Mouse (Mus musculus) liver, embryonic 13.5 days (tissue): ENCODE results near the gene Ttn. TPM values are rescaled to one million over a fixed set of nuclear protein-coding genes. Genes with fewer than 3 reads are reported as not detected.

Experiments used
- ATAC-seq: fragments of 200-750 bp; cut with Nextera tagmentation; 2 replicates; pipeline ENCODE4 v1.8.0; 2017; ENCODE audit warnings: low read depth, mild to moderate bottlenecking, moderate number of reproducible peaks, moderate library complexity
- DNase-seq: peaks from one replicate; pipeline ENCODE4 v3.0.0; 2022
- H3K27ac ChIP-seq: fragments of 300-500 bp; sonication (generic); 2 replicates; pipeline ENCODE4 v1.5.1; 2015; ENCODE audit warnings: moderate library complexity, mild to moderate bottlenecking, inconsistent platforms
- H3K27me3 ChIP-seq: fragments of 300-500 bp; sonication (generic); 2 replicates; pipeline ENCODE4 v1.6.1; 2015; ENCODE audit warnings: mild to moderate bottlenecking, inconsistent platforms
- H3K36me3 ChIP-seq: fragments of 300-500 bp; sonication (generic); 2 replicates; pipeline ENCODE4 v1.6.1; 2015; ENCODE audit warnings: mild to moderate bottlenecking, inconsistent platforms
- H3K4me1 ChIP-seq: fragments of 300-500 bp; sonication (generic); replicated peaks from 2 replicates; pipeline ENCODE4 v1.6.1; 2015; ENCODE audit warnings: inconsistent platforms
- H3K4me2 ChIP-seq: fragments of 300-500 bp; sonication (generic); 2 replicates; pipeline ENCODE4 v1.6.1; 2015; ENCODE audit warnings: inconsistent platforms, mild to moderate bottlenecking, moderate library complexity
- H3K4me3 ChIP-seq: fragments of 300-500 bp; sonication (generic); replicated peaks from 2 replicates; pipeline ENCODE4 v1.5.1; 2015; ENCODE audit warnings: mild to moderate bottlenecking, inconsistent platforms
- H3K9ac ChIP-seq: fragments of 300-500 bp; sonication (generic); 2 replicates; pipeline ENCODE4 v1.6.1; 2015; ENCODE audit warnings: mild to moderate bottlenecking, inconsistent platforms
- H3K9me3 ChIP-seq: fragments of 300-500 bp; sonication (generic); replicated peaks from 2 replicates; pipeline ENCODE4 v1.6.1; 2016; ENCODE audit warnings: inconsistent platforms
- WGBS: fragments of 180-500 bp; shearing (Covaris S2); methylation state at CpG from one replicate; pipeline ENCODE4 v1.1.7; 2015; ENCODE audit not compliant: insufficient replicate concordance; 5-methylcytosine and 5-hydroxymethylcytosine counted together
- polyA plus RNA-seq: library from polyadenylated mRNA; unstranded; fragments of >200 nt; fragmentation: Nextera tagmentation; extraction: Ambion mirVana; gene quantifications from 2 replicates; pipeline ENCODE4 v1.2.1, GENCODE M21; 2015

Ttn gene
- polyA plus RNA-seq, 1 experiment from 2014 or later, result 1.6 TPM

DNA sequence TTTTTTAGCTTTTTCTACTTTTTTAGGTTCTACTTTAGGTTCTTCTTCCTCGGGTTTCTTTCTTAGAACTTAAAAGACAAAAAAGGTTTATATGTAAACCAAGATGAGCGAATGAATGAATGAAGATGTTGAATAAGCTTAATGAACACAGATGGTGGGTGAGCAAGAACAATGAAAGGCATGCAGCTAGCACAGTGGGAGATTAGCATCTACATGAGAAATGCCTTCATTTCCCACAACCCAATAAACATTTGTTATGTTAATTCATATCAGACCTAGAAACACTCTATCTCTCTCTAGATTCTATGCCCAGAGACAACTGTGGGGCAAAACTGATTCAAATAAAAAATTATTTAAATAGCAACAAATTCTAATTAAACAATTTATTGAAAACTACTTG, 164.6 kb downstream of the Ttn start:
- WGBS, result 49% methylated on average over 2 of the region's 2 CpGs
- DNase-seq (no peak), ATAC-seq (no peak)
- H3K27ac ChIP-seq, result no peak overlapping the region
- H3K36me3 ChIP-seq, result no peaks in the 10 kb centered on the region
- H3K9ac ChIP-seq, result no peak overlapping the region
- H3K27me3 ChIP-seq, result no peaks in the 10 kb centered on the region
- H3K9me3 ChIP-seq, result no peaks in the 10 kb centered on the region
- H3K4me3 ChIP-seq, result no peak overlapping the region
- no peak overlapping the region for H3K4me2 ChIP-seq
- H3K4me1 ChIP-seq, result no peaks in the 10 kb centered on the region

DNA sequence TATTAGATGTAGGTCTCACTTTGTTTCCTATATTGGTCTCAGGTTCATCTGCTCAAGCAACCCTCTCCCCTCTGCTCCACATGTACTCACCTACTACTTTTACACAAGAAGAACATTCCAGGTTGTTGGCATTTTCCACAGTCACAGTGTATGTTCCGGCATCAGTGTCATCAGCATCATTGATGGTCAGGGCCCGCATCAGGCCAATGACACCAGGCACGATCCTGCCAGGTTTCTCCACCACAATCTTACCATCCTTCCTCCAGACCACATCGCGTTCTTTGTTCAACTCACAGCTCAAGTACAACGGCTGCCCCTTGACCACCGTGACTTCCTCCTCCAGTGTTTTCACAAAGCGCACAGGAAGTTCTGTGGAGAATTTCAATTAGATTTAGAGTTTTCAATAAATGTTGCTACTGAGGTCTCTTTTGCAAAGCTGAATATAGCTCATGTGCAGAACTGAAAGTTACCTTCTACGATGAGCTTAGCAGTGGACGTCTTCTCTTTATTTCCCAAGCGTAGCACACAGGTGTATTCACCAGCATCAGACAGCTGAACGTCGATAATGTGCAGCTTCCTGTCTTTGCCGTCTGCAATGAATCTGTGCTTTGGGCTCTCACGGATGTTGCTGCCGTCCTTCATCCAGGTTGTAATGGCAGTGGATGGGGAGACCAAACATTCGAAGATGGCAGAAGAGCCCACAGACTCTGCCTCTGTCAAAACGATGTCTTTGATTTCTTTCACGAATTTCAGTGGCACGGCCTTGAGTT, 168.1 kb downstream of the Ttn start:
- no peak overlapping the region for H3K27ac ChIP-seq
- no peak overlapping the region for H3K4me3 ChIP-seq
- H3K27me3 ChIP-seq, result no peaks in the 10 kb centered on the region
- H3K9ac ChIP-seq, result no peak overlapping the region
- H3K4me2 ChIP-seq, result no peak overlapping the region
- no peak for DNase-seq
- WGBS, result 65% methylated on average over 20 of the region's 20 CpGs
- no peaks in the 10 kb centered on the region for H3K9me3 ChIP-seq
- no peaks in the 10 kb centered on the region for H3K4me1 ChIP-seq
- ATAC-seq, result no peak
- no peaks in the 10 kb centered on the region for H3K36me3 ChIP-seq

DNA sequence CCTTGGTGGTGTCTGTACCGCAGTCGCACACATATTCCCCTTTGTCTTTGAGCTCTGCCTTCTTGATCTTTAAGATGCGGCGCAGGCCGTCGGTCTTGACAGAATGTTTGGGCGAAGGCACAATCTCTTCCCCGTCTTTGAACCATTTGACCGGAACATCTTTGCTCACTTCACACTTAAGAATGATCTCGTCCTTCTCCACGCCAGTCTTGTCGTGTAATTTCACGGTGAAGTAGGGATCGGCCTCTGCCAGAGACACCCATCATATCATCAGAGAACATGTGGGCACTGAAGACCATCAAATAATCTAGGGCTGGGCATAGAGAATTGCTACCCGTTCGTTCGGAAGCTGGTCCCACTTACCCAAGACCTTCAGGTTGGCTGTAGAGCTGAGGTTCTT, 171.2 kb downstream of the Ttn start:
- WGBS, result 84% methylated on average over 17 of the region's 17 CpGs
- DNase-seq, result no peak

DNA sequence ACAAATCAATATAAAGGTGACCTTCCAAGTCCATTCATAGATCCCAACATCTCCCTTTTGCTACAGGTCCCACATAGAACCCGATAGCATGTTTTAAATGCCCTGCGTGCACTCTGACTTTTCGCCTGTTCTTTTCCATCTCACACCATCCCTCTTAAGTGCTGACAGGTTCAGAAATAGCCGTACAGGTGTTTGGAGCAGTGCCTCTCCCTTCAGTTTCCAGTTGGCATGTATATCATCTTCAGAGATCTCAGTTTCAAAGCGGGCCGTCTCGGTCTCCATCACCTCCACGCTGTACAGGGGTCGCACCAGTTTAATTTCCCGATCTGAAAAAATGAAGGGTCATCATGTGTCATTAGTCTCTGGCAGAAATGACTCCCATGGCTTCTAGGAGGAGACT, 174.0 kb downstream of the Ttn start:
- no peak for ATAC-seq
- Histone ChIP-seq H3K27me3 (no peaks in the 10 kb centered on the region), H3K27ac (no peak overlapping the region), H3K9ac (no peak overlapping the region), H3K4me1 (no peaks in the 10 kb centered on the region), H3K9me3 (no peaks in the 10 kb centered on the region), H3K4me2 (no peak overlapping the region), H3K36me3 (no peaks in the 10 kb centered on the region), H3K4me3 (no peak overlapping the region)
- DNase-seq, result no peak
- WGBS, result 82% methylated on average over 10 of the region's 10 CpGs

More for the DNA sequence above, 171.2 kb downstream of the Ttn start:
- Histone ChIP-seq H3K4me2 (no peak overlapping the region), H3K4me1 (no peaks in the 10 kb centered on the region), H3K9ac (no peak overlapping the region), H3K4me3 (no peak overlapping the region), H3K9me3 (no peaks in the 10 kb centered on the region), H3K36me3 (no peaks in the 10 kb centered on the region), H3K27ac (no peak overlapping the region), H3K27me3 (no peaks in the 10 kb centered on the region)
- ATAC-seq, result no peak

DNA sequence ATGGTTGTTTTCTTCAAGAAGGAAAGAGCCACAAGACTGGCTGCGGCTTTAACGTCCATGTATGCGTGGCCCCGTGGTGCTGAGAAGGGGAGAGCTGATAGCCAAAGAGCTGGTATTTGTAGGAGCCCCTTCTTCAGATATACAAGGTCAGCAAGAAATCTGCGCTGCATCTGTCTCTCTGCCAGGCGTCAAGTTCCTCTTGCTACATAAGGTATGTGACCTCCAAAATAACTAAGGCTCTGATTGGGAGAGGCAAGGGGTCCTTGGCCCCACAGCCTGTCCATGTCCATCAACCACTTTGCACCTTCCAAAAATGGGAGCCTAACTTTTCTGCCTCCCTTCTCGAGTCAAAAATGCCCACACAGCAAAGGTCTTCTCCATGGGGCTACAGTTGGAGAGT, 175.1 kb downstream of the Ttn start:
- Histone ChIP-seq H3K9ac (no peak overlapping the region), H3K36me3 (no peaks in the 10 kb centered on the region), H3K4me2 (no peak overlapping the region), H3K27me3 (no peaks in the 10 kb centered on the region), H3K4me3 (no peak overlapping the region), H3K27ac (no peak overlapping the region), H3K9me3 (no peaks in the 10 kb centered on the region), H3K4me1 (no peaks in the 10 kb centered on the region)
- ATAC-seq (no peak), DNase-seq (no peak)
- WGBS, result 64% methylated on average over 7 of the region's 7 CpGs

DNA sequence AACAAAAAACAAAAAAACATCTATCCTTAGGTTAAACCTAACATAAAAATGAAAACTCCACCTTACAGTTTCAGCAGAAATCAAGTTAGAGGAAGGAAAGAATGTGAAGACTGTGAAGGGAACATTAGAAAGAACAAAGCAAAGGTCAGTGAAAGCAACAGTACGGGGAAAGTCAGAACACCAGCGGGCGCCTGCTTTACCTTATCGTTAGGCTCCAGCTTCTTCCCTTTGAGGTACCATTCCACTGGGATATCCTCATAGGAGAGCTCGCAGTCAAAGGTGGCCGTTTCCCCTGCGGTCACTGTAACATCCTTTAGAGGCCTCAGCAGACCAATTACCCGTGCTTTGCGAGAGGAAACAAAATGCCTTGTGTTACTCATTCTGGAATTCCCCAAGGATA, 175.5 kb downstream of the Ttn start:
- Histone ChIP-seq H3K36me3 (no peaks in the 10 kb centered on the region), H3K27ac (no peak overlapping the region), H3K4me2 (no peak overlapping the region), H3K4me3 (no peak overlapping the region), H3K9me3 (no peaks in the 10 kb centered on the region), H3K9ac (no peak overlapping the region), H3K27me3 (no peaks in the 10 kb centered on the region), H3K4me1 (no peaks in the 10 kb centered on the region)
- ATAC-seq, result no peak
- no peak for DNase-seq
- WGBS, result 69% methylated on average over 9 of the region's 9 CpGs

DNA sequence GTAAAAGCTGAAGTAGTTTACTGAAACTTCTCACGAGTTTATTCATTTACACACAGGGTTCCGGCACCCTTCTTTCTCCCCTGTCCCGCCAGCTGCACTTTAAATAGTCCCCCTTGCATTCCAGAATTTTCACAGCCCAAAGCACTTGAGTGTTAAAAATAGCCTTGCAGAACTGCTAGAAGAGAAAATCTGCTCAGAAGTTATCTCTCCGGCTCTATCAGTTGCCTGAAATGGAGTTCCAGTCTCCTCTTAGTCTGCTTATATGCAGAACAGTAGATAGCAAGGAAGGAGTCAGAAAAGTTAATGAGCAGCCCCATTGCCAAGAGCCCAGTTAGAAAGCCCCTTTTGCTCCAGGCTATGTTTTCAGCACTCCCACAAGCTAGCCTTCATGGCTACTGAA, 176.0 kb downstream of the Ttn start:
- Histone ChIP-seq H3K9ac (no peak overlapping the region), H3K36me3 (no peaks in the 10 kb centered on the region), H3K4me1 (no peaks in the 10 kb centered on the region), H3K9me3 (no peaks in the 10 kb centered on the region), H3K4me2 (no peak overlapping the region), H3K4me3 (no peak overlapping the region), H3K27ac (no peak overlapping the region), H3K27me3 (no peaks in the 10 kb centered on the region)
- ATAC-seq (no peak), DNase-seq (no peak)
- WGBS, result 58% methylated on average over 4 of the region's 4 CpGs

DNA sequence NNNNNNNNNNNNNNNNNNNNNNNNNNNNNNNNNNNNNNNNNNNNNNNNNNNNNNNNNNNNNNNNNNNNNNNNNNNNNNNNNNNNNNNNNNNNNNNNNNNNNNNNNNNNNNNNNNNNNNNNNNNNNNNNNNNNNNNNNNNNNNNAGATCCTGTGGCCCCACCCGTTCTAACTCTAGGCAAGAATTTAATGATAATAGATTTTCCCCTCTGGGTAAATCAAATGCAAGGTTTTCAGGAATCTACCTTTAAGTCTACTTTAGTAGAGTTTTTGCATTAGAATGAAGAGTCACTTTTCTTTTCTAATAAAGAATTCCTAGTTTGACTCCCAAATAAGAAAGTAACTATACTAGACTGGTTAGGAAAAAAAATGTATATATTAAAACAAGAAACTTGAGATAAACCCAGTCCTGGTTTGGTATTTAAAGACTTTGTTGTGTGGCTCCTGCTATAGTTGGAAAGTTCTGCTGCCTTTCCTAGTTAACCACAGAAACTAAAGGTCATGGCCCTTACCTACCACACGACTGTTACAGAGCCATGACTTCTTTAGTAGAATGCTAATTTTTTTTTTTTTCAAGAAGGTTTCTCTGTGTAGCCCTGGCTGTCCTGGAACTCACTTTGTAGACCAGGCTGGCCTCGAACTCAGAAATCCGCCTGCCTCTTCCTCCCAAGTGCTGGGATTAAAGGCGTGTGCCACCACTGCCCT, 177.0 kb downstream of the Ttn start:
- H3K4me2 ChIP-seq, result no peak overlapping the region
- no peaks in the 10 kb centered on the region for H3K36me3 ChIP-seq
- WGBS, result 56% methylated on average over 5 of the region's 5 CpGs
- H3K9me3 ChIP-seq, result no peaks in the 10 kb centered on the region
- no peaks in the 10 kb centered on the region for H3K4me1 ChIP-seq
- no peaks in the 10 kb centered on the region for H3K27me3 ChIP-seq
- DNase-seq (no peak), ATAC-seq (no peak)
- H3K27ac ChIP-seq, result no peak overlapping the region
- H3K4me3 ChIP-seq, result no peak overlapping the region
- no peak overlapping the region for H3K9ac ChIP-seq

DNA sequence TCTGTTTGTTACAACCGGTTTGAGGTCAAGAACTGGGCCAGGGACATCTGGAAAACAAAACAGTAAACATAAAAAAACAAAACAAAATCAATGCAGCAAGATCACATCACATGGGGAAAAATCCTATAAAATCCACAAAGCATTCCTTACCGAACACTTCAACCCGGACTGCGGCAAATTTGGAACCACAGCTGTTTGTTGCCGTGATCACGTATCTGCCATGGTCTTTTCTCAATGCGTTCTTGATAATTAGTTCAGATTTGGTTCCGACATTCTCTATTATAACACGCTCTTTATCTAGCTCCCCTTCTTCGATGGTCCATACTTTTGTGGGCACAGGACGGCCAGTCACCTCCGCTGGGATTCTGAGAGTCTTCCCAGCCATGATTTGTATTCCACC, 198.2 kb downstream of the Ttn start:
- no peaks in the 10 kb centered on the region for H3K4me1 ChIP-seq
- peaks cover 4% of the 10 kb centered on the region; the same call in 1 of the 2 replicates for H3K9me3 ChIP-seq
- no peaks in the 10 kb centered on the region for H3K36me3 ChIP-seq
- WGBS, result 84% methylated on average over 12 of the region's 12 CpGs
- no peak overlapping the region for H3K4me2 ChIP-seq
- ATAC-seq (no peak), DNase-seq (no peak)
- no peak overlapping the region for H3K4me3 ChIP-seq
- no peak overlapping the region for H3K27ac ChIP-seq
- H3K27me3 ChIP-seq, result no peaks in the 10 kb centered on the region
- no peak overlapping the region for H3K9ac ChIP-seq

DNA sequence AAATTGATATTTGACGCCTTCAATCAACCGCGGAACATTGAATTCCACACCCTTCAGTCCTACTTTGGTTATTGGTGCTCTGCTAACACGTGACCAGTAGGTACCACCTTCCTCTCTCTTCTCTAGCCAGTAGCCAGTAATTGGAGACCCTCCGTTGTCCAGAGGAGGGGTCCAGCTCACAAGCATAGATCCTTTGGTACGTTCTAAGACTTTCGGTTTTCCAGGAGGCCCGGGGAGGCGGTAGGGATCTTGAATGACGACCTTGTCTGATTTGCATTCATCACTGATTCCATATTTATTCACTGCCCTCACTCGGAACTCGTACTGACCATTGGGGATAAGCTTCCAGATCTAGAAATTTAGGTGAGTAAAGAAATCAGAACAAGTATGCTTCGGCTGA, 201.6 kb downstream of the Ttn start:
- Histone ChIP-seq H3K4me2 (no peak overlapping the region), H3K36me3 (no peaks in the 10 kb centered on the region), H3K27ac (no peak overlapping the region), H3K4me1 (no peaks in the 10 kb centered on the region), H3K4me3 (no peak overlapping the region), H3K27me3 (no peaks in the 10 kb centered on the region), H3K9ac (no peak overlapping the region), H3K9me3 (peaks cover 4% of the 10 kb centered on the region; the same call in 1 of the 2 replicates)
- WGBS, result 76% methylated on average over 13 of the region's 13 CpGs
- no peak for ATAC-seq
- DNase-seq, result no peak

DNA sequence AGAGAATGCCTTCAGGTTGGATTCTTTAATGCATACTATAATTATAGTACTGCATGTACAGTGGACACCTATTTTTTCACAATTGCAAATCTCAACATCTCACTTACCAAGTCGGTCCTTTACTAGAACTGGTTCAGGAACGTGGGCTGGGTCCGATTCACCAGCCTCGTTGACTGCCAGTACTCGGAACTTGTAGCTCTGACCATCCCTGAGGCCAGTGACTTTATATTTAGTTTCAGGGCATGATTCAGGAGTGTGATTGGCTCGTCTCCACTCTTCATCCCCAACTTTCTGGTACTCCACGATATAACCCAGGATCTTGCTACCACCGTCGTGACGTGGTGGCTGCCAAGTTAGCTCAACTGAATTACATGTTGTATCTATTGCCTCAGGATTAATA, 212.5 kb downstream of the Ttn start:
- no peak overlapping the region for H3K4me3 ChIP-seq
- DNase-seq (no peak), ATAC-seq (no peak)
- no peak overlapping the region for H3K9ac ChIP-seq
- no peak overlapping the region for H3K27ac ChIP-seq
- peaks cover 12% of the 10 kb centered on the region; the same call in 1 of the 2 replicates for H3K9me3 ChIP-seq
- H3K36me3 ChIP-seq, result no peaks in the 10 kb centered on the region
- H3K4me1 ChIP-seq, result no peaks in the 10 kb centered on the region
- H3K4me2 ChIP-seq, result no peak overlapping the region
- WGBS, result 79% methylated on average over 10 of the region's 10 CpGs
- H3K27me3 ChIP-seq, result no peaks in the 10 kb centered on the region

DNA sequence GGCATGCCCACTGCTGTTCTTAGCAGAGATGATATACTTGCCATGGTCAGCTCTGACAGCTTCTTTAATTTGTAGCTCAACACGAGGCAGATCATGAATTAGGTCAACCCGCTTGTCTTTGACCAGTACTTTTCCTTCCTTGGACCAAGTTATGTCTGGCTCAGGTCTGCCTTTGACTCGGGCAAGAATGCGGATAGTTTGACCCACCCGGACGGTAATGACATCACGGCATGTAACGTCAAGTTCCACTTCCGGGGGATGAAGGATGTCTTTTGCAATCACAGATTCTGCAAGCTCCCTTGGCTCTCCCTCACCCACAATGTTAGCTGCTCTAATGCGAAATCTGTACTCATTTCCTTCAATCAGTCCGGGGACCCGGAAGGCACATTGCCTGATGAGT, 215.1 kb downstream of the Ttn start:
- Histone ChIP-seq H3K4me3 (no peak overlapping the region), H3K27me3 (no peaks in the 10 kb centered on the region), H3K9me3 (peaks cover 12% of the 10 kb centered on the region; the same call in 1 of the 2 replicates), H3K36me3 (no peaks in the 10 kb centered on the region), H3K27ac (no peak overlapping the region), H3K4me2 (no peak overlapping the region), H3K4me1 (no peaks in the 10 kb centered on the region), H3K9ac (no peak overlapping the region)
- no peak for ATAC-seq
- DNase-seq, result no peak
- 82% methylated on average over 12 of the region's 12 CpGs for WGBS
